Mouse (Mus musculus): Measurements from ENCODE around the gene Rptor. TPM values are rescaled to one million over a fixed set of nuclear protein-coding genes. Genes with fewer than 3 reads are reported as not detected.

Rptor gene
- polyA plus RNA-seq, 1 experiment: 35.2 TPM

GRCm38 (mm10) chr11:119831682-119832081 lies 229.0 kb downstream of the Rptor start:
- no peak overlapping the region for H3K27ac ChIP-seq (ENCODE audit: insufficient read depth, low read length)
- H3K4me3 ChIP-seq (ENCODE audit: insufficient read depth, low read length): no peak overlapping the region
- TF ChIP-seq CTCF (IDR thresholded peaks at IDR 0.05; ENCODE audit: extremely low read depth, insufficient read depth, low read length): no peak
- no peak for TF ChIP-seq POLR2A (IDR thresholded peaks at IDR 0.05; ENCODE audit: extremely low read depth, insufficient read depth, low read length)
- no peaks in the 10 kb centered on the region for H3K4me1 ChIP-seq (ENCODE audit: control insufficient read depth, insufficient read depth, low read length)

DNA sequence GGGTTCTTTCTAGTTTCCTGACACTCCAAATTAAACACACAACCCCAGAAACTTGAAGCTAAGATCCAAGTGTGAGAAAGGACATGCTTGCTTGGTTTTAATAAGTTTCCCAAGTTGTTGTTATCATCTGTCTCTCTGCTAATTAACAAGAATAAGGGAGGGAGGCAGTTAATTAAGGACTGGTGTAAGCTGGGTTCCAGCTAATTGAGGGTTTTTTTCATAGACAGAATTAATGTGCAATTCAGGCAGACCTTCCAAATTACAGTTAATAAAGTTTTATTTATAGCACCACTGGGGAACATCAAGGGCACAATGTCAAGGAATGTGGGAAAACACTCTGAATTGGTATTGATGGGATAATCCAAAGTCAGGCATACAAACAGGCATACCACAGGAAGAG lies 230.6 kb downstream of the Rptor start:
- Histone ChIP-seq H3K4me1 (ENCODE audit: control insufficient read depth, insufficient read depth, low read length) (no peaks in the 10 kb centered on the region), H3K27ac (ENCODE audit: insufficient read depth, low read length) (no peak overlapping the region), H3K4me3 (ENCODE audit: insufficient read depth, low read length) (no peak overlapping the region)
- no peak for TF ChIP-seq POLR2A (IDR thresholded peaks at IDR 0.05; ENCODE audit: extremely low read depth, insufficient read depth, low read length)
- no peak for TF ChIP-seq CTCF (IDR thresholded peaks at IDR 0.05; ENCODE audit: extremely low read depth, insufficient read depth, low read length)

DNA sequence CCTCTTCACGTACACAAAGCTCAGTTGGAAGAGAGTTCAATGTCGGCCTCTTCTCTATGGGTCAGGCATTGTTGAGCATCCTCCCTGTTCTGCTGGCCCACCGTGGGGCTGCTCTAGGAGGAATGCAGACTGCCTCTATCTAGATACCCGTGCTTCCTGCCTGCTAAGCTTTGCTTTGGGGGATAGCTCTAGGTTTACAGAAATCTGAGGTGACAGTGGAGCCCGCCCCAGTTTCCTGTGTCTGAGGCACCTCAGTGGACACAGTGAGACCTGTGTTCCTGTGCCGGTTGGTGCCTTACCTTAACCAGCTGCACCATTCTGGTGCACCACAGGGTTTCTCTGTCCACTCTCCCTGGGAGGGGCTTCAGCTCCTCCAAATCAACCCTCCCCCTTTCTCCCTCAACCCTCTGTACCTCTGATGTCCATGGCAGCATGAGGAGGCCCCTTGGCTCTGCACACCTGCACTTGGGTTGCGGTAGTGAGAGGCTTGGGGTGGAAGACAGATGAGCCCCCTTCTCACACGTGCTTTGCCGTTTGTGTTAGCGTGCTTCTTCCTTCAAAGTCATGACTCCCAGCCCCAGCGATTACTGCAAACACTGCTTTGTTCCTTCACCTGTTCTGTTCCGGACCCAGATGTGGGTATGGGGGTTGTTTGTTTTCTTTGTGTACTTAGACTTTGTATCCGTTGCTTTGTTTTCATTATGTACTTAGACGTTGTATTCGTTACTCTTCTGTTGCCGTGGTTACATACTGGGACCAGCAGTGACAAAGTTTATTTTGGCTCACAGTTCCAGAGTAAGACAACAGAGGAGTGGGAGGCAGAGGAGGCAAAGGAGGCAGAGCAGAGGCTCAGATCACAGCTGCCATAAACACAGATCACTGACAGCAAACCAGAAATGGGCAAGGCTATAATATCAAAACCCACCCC lies 231.4 kb downstream of the Rptor start:
- TF ChIP-seq CTCF (IDR thresholded peaks at IDR 0.05; ENCODE audit: extremely low read depth, insufficient read depth, low read length): no peak
- no peak for TF ChIP-seq POLR2A (IDR thresholded peaks at IDR 0.05; ENCODE audit: extremely low read depth, insufficient read depth, low read length)
- Histone ChIP-seq H3K4me1 (ENCODE audit: control insufficient read depth, insufficient read depth, low read length) (no peaks in the 10 kb centered on the region), H3K27ac (ENCODE audit: insufficient read depth, low read length) (no peak overlapping the region), H3K4me3 (ENCODE audit: insufficient read depth, low read length) (no peak overlapping the region)

- TF ChIP-seq POLR2A (IDR thresholded peaks at IDR 0.05; ENCODE audit: extremely low read depth, insufficient read depth, low read length): no peak
- TF ChIP-seq CTCF (IDR thresholded peaks at IDR 0.05; ENCODE audit: extremely low read depth, insufficient read depth, low read length): no peak
- H3K27ac ChIP-seq (ENCODE audit: insufficient read depth, low read length): no peak overlapping the region
Observed at GRCm38 (mm10) chr11:119836326-119836725, 233.6 kb downstream of the Rptor start.

GRCm38 (mm10) chr11:119837786-119838185 lies 235.1 kb downstream of the Rptor start:
- no peak overlapping the region for H3K27ac ChIP-seq (ENCODE audit: insufficient read depth, low read length)
- no peak overlapping the region for H3K4me3 ChIP-seq (ENCODE audit: insufficient read depth, low read length)
- no peaks in the 10 kb centered on the region for H3K4me1 ChIP-seq (ENCODE audit: control insufficient read depth, insufficient read depth, low read length)
- TF ChIP-seq POLR2A (IDR thresholded peaks at IDR 0.05; ENCODE audit: extremely low read depth, insufficient read depth, low read length) (no peak), CTCF (IDR thresholded peaks at IDR 0.05; ENCODE audit: extremely low read depth, insufficient read depth, low read length) (no peak)

More at GRCm38 (mm10) chr11:119836326-119836725, 233.6 kb downstream of the Rptor start:
- Histone ChIP-seq H3K4me3 (ENCODE audit: insufficient read depth, low read length) (no peak overlapping the region), H3K4me1 (ENCODE audit: control insufficient read depth, insufficient read depth, low read length) (no peaks in the 10 kb centered on the region)

DNA sequence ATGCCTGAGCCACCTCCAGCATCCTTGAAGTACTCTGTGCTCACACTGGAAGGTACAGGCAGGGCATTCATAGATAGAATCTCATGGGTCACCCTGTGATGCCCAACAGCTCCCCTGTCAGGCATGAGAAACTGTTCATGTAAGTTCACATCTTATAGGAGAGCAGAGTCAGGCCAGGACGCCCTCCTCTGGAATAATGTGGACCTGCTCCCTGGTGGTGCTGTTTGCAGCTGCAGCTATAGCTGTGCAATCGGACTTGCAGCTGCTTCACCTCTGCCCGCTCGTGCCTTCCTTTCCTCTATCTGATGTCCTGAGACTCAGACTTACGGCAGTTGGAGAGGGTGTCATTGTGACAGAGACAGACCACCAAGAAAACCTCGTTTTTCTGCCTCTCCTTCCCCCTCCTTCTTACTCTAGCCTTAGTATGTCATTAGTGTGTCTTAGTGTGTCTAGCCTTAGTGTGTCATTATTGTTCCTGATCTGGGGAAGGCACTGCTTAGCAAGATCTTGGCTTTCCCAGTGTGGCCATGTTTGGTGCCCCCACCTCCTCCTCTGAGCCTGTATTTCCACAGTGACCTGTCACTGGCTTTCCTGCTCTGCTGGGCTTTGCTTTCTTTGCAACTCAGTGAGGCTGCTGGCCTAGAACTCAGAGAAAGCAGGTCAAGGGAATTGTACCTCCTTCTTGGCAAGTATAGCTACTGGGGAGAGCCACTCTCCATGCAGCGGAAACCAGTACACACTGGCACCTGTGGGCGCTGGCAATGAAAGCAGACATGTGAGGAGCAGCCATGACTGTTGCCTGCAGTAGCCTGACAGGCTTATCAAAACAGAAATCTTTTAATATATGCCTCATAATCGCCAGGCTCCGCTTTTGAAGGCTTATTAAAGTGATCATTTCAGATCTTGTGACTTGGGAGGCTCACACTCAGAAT lies 237.0 kb downstream of the Rptor start:
- no peak overlapping the region for H3K27ac ChIP-seq (ENCODE audit: insufficient read depth, low read length)
- H3K4me3 ChIP-seq (ENCODE audit: insufficient read depth, low read length): no peak overlapping the region
- no peak for TF ChIP-seq POLR2A (IDR thresholded peaks at IDR 0.05; ENCODE audit: extremely low read depth, insufficient read depth, low read length)
- 0 out of 2 replicates have a peak, but pooled peaks have one; percentile 12 for TF ChIP-seq CTCF (IDR thresholded peaks at IDR 0.05; ENCODE audit: extremely low read depth, insufficient read depth, low read length)
- H3K4me1 ChIP-seq (ENCODE audit: control insufficient read depth, insufficient read depth, low read length): no peaks in the 10 kb centered on the region

- Histone ChIP-seq H3K4me1 (ENCODE audit: control insufficient read depth, insufficient read depth, low read length) (0 out of 2 replicates have a peak, but pooled peaks cover 1% of the 10 kb centered on the region), H3K27ac (ENCODE audit: insufficient read depth, low read length) (no peak overlapping the region), H3K4me3 (ENCODE audit: insufficient read depth, low read length) (no peak overlapping the region)
- TF ChIP-seq CTCF (IDR thresholded peaks at IDR 0.05; ENCODE audit: extremely low read depth, insufficient read depth, low read length): no peak
- no peak for TF ChIP-seq POLR2A (IDR thresholded peaks at IDR 0.05; ENCODE audit: extremely low read depth, insufficient read depth, low read length)
Observed at GRCm38 (mm10) chr11:119846608-119847007, 243.9 kb downstream of the Rptor start.

DNA sequence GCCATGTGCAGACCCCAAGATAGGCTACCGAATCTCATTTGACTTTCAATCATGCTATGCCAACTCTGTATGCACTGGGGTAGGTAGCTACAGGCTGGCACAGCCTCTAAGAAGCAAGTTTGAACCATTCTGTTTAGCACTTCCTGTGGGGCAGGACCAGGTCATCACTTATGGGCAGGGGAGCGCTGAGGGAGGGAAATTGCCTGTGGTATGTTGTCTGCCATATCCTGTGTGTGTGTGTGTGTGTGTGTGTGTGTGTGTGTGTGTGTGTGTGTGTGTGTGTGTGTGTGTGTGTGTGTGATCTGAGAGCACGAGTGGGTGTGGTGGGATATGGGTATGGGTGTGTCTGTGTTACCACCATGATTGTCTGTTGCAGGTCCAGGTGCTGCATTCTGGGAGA lies 244.4 kb downstream of the Rptor start:
- TF ChIP-seq CTCF (IDR thresholded peaks at IDR 0.05; ENCODE audit: extremely low read depth, insufficient read depth, low read length): no peak
- no peak for TF ChIP-seq POLR2A (IDR thresholded peaks at IDR 0.05; ENCODE audit: extremely low read depth, insufficient read depth, low read length)
- Histone ChIP-seq H3K4me3 (ENCODE audit: insufficient read depth, low read length) (no peak overlapping the region), H3K27ac (ENCODE audit: insufficient read depth, low read length) (no peak overlapping the region), H3K4me1 (ENCODE audit: control insufficient read depth, insufficient read depth, low read length) (0 out of 2 replicates have a peak, but pooled peaks cover 1% of the 10 kb centered on the region)

- H3K27ac ChIP-seq (ENCODE audit: insufficient read depth, low read length): no peak overlapping the region
- no peak overlapping the region for H3K4me3 ChIP-seq (ENCODE audit: insufficient read depth, low read length)
- TF ChIP-seq CTCF (IDR thresholded peaks at IDR 0.05; ENCODE audit: extremely low read depth, insufficient read depth, low read length): no peak
- TF ChIP-seq POLR2A (IDR thresholded peaks at IDR 0.05; ENCODE audit: extremely low read depth, insufficient read depth, low read length): no peak
Observed at GRCm38 (mm10) chr11:119847569-119847968, 244.9 kb downstream of the Rptor start.

More at GRCm38 (mm10) chr11:119847569-119847968, 244.9 kb downstream of the Rptor start:
- H3K4me1 ChIP-seq (ENCODE audit: control insufficient read depth, insufficient read depth, low read length): 0 out of 2 replicates have a peak, but pooled peaks cover 1% of the 10 kb centered on the region
